Mouse (Mus musculus) small intestine, adult 2 months (tissue): Measurements from ENCODE around the gene Alox5ap.

Experiments used
- CTCF ChIP-seq: fragments of 200-500 bp; IDR thresholded peaks from 2 replicates; pipeline ENCODE4 v1.5.1; 2012; ENCODE audit warnings: low read depth, mild to moderate bottlenecking, control low read depth, inconsistent platforms, low read length, moderate library complexity, mixed read lengths; ENCODE audit not compliant: insufficient replicate concordance, insufficient read length; ENCODE audit errors: extremely low read depth
- POLR2A ChIP-seq: fragments of 200-500 bp; IDR thresholded peaks from 2 replicates; pipeline ENCODE4 v1.6.1; 2012; ENCODE audit warnings: low read depth, mild to moderate bottlenecking, control low read depth, inconsistent platforms, low read length, moderate library complexity

- TF ChIP-seq CTCF (peak; percentile 95), POLR2A (0 out of 2 replicates have a peak, but pooled peaks have one; percentile 4)
These were observed 71.1 kb downstream of the Alox5ap start for GRCm38 (mm10) chr5:149335563-149336238.
